Mouse (Mus musculus): Measurements from ENCODE around the gene Tor4a. TPM values are rescaled to one million over a fixed set of nuclear protein-coding genes. Genes with fewer than 3 reads are reported as not detected.

The Tor4a gene
- polyA plus RNA-seq, 1 experiment from 2014 or later: 5.5 TPM

GRCm38 (mm10) chr2:25207593-25207992, 10.9 kb upstream of the Tor4a start:
- no peak for ATAC-seq (ENCODE audit: low read depth)
- Histone ChIP-seq H3K27ac (no peak overlapping the region), H3K36me3 (peaks cover 66% of the 10 kb centered on the region), H3K9me3 (replicated peaks) (no peaks in the 10 kb centered on the region), H3K4me2 (no peak overlapping the region), H3K4me3 (replicated peaks) (no peak overlapping the region), H3K4me1 (replicated peaks) (peaks cover 37% of the 10 kb centered on the region), H3K9ac (0 out of 2 replicates have a peak overlapping the region, but pooled peaks have one; percentile 10), H3K27me3 (no peaks in the 10 kb centered on the region)
- WGBS (ENCODE audit: insufficient replicate concordance): 68% methylated on average over 1 of the region's 1 CpGs
- no peak for DNase-seq

DNA sequence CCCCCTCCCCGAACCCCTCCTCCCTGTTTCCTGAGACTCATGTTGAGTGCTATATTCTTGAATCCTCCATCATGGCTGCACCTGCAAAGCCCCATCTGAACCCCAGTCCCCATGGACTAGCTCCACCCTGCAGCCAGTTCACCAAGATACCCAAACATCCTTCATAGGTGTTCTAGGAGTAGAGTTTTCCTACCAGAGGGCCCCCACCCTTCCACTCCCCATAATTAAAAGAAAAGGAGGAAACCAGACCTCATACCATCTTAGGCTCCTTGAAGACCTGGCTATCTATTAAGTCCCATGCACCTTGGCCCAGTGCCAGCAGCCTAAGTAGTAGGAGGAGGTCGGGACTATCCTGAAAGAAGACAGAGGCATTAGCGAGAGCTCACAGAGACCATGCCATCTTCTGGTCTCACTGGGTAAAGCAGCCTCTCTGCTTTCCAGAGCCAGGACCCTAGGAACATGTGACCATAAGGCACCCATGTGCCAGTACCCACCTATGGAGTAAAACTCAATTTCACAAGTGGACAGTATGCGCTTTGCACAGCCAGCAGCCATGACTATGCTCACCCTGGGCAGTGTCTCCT, 7.0 kb upstream of the Tor4a start:
- Histone ChIP-seq H3K9me3 (replicated peaks) (no peaks in the 10 kb centered on the region), H3K9ac (no peak overlapping the region), H3K27me3 (no peaks in the 10 kb centered on the region), H3K4me1 (replicated peaks) (0 out of 2 replicates have a peak, but pooled peaks cover 8% of the 10 kb centered on the region), H3K4me2 (no peak overlapping the region), H3K27ac (no peak overlapping the region), H3K36me3 (peaks cover 98% of the 10 kb centered on the region), H3K4me3 (replicated peaks) (no peak overlapping the region)
- ATAC-seq (ENCODE audit: low read depth): no peak
- DNase-seq: no peak
- 67% methylated on average over 4 of the region's 4 CpGs for WGBS (ENCODE audit: insufficient replicate concordance)

GRCm38 (mm10) chr2:25200631-25201030, 3.9 kb upstream of the Tor4a start:
- 75% methylated on average over 2 of the region's 2 CpGs for WGBS (ENCODE audit: insufficient replicate concordance)
- H3K9me3 ChIP-seq (replicated peaks): no peaks in the 10 kb centered on the region
- no peak overlapping the region for H3K4me2 ChIP-seq
- peaks cover 74% of the 10 kb centered on the region for H3K36me3 ChIP-seq
- DNase-seq: no peak
- H3K27ac ChIP-seq: no peak overlapping the region
- ATAC-seq (ENCODE audit: low read depth): no peak
- no peak overlapping the region for H3K9ac ChIP-seq
- no peaks in the 10 kb centered on the region for H3K27me3 ChIP-seq
- peaks cover 29% of the 10 kb centered on the region for H3K4me1 ChIP-seq (replicated peaks)
- no peak overlapping the region for H3K4me3 ChIP-seq (replicated peaks)

- Histone ChIP-seq H3K4me3 (replicated peaks) (no peak overlapping the region), H3K9me3 (replicated peaks) (no peaks in the 10 kb centered on the region), H3K9ac (no peak overlapping the region), H3K27me3 (no peaks in the 10 kb centered on the region), H3K36me3 (peaks cover 51% of the 10 kb centered on the region), H3K27ac (peak overlapping the region; percentile 91), H3K4me2 (no peak overlapping the region), H3K4me1 (replicated peaks) (peaks cover 52% of the 10 kb centered on the region)
- no peak for ATAC-seq (ENCODE audit: low read depth)
- DNase-seq: no peak
Measured at GRCm38 (mm10) chr2:25197946-25198345, 1.3 kb upstream of the Tor4a start.

DNA sequence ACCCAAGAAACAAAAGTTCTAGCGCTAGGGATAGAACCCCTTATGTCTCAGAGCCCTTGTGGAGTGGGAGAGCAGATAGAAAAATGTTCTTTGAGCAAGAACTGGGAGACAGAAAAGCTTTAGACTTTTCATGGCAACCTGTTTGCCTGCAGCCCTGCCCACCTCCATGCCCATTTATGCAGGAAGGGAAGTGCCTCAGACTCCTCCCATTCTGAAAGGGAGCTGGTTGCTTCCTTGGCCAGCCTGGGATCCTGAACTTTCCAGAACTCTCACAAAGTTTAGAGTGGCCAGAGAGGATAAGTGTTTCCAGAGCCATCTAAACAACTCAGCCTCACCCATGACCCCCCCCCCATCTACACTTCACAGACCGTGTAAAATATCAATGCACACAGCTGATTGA, 505 bp upstream of the Tor4a start:
- no peak overlapping the region for H3K9ac ChIP-seq
- H3K4me3 ChIP-seq (replicated peaks): peak overlapping the region; percentile 60; the same call in 1 of the 2 replicates
- peaks cover 44% of the 10 kb centered on the region for H3K36me3 ChIP-seq
- no peak for DNase-seq
- 18% methylated on average over 2 of the region's 2 CpGs for WGBS (ENCODE audit: insufficient replicate concordance)
- peak overlapping the region; percentile 80 for H3K4me2 ChIP-seq
- H3K27me3 ChIP-seq: no peaks in the 10 kb centered on the region
- no peak for ATAC-seq (ENCODE audit: low read depth)
- H3K4me1 ChIP-seq (replicated peaks): peaks cover 53% of the 10 kb centered on the region
- peak overlapping the region; percentile 91 for H3K27ac ChIP-seq
- H3K9me3 ChIP-seq (replicated peaks): no peaks in the 10 kb centered on the region

- Histone ChIP-seq H3K9ac (peak overlapping the region; percentile 70), H3K4me2 (peak overlapping the region; percentile 80), H3K4me3 (replicated peaks) (peak overlapping the region; percentile 60), H3K4me1 (replicated peaks) (peaks cover 53% of the 10 kb centered on the region), H3K27ac (peak overlapping the region; percentile 91), H3K36me3 (peaks cover 27% of the 10 kb centered on the region), H3K27me3 (no peaks in the 10 kb centered on the region), H3K9me3 (replicated peaks) (no peaks in the 10 kb centered on the region)
- ATAC-seq (ENCODE audit: low read depth): peak; percentile 65
- peak; percentile 62 for DNase-seq
- WGBS (ENCODE audit: insufficient replicate concordance): 8% methylated on average over 55 of the region's 55 CpGs
Measured at GRCm38 (mm10) chr2:25195211-25196156, 1.2 kb downstream of the Tor4a start.

- H3K9ac ChIP-seq: peak overlapping the region; percentile 70
- peak overlapping the region; percentile 91 for H3K27ac ChIP-seq
- H3K4me2 ChIP-seq: peak overlapping the region; percentile 80
- H3K4me3 ChIP-seq (replicated peaks): peak overlapping the region; percentile 60
- 35% methylated on average over 17 of the region's 17 CpGs for WGBS (ENCODE audit: insufficient replicate concordance)
- H3K36me3 ChIP-seq: peaks cover 18% of the 10 kb centered on the region
- H3K4me1 ChIP-seq (replicated peaks): peaks cover 53% of the 10 kb centered on the region
- no peaks in the 10 kb centered on the region for H3K9me3 ChIP-seq (replicated peaks)
- DNase-seq (no peak), ATAC-seq (ENCODE audit: low read depth) (no peak)
- no peaks in the 10 kb centered on the region for H3K27me3 ChIP-seq
Measured at GRCm38 (mm10) chr2:25194486-25195171, 2.1 kb downstream of the Tor4a start.

DNA sequence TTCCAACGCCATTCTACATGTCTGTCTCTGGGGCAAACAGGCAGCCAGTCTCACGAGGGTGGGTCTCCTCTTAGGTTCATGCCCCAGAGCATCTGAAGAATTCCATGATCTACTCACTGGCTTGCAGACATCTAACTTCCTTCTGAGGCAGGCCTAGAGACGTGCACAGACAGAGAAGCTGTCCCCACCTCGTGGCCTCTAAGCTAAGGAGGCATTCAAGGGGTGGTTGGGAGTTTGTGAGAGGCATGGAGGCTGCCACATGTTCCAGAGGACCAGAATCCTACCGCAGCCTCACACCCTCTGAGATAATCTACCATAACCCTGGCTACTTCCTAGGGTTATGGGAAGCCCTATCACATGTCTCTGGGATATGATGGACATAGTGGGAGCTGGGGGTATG, 2.7 kb downstream of the Tor4a start:
- H3K27ac ChIP-seq: peak overlapping the region; percentile 91
- peak overlapping the region; percentile 80 for H3K4me2 ChIP-seq
- DNase-seq (no peak), ATAC-seq (ENCODE audit: low read depth) (no peak)
- 21% methylated on average over 5 of the region's 5 CpGs for WGBS (ENCODE audit: insufficient replicate concordance)
- H3K4me3 ChIP-seq (replicated peaks): 0 out of 2 replicates have a peak overlapping the region, but pooled peaks have one; percentile 60
- peaks cover 53% of the 10 kb centered on the region for H3K4me1 ChIP-seq (replicated peaks)
- H3K36me3 ChIP-seq: peaks cover 13% of the 10 kb centered on the region
- peak overlapping the region; percentile 70 for H3K9ac ChIP-seq
- no peaks in the 10 kb centered on the region for H3K9me3 ChIP-seq (replicated peaks)
- H3K27me3 ChIP-seq: no peaks in the 10 kb centered on the region

GRCm38 (mm10) chr2:25193330-25193770, 3.3 kb downstream of the Tor4a start:
- Histone ChIP-seq H3K9ac (peak overlapping the region; percentile 70; the same call in 1 of the 2 replicates), H3K27ac (peak overlapping the region; percentile 91; the same call in 1 of the 2 replicates), H3K4me3 (replicated peaks) (no peak overlapping the region), H3K4me2 (peak overlapping the region; percentile 80), H3K9me3 (replicated peaks) (no peaks in the 10 kb centered on the region), H3K4me1 (replicated peaks) (peaks cover 53% of the 10 kb centered on the region), H3K27me3 (no peaks in the 10 kb centered on the region), H3K36me3 (peaks cover 6% of the 10 kb centered on the region)
- ATAC-seq (ENCODE audit: low read depth) (peak; percentile 33), DNase-seq (peak; percentile 71)
- under 1% methylated on average over 6 of the region's 6 CpGs for WGBS (ENCODE audit: insufficient replicate concordance)

GRCm38 (mm10) chr2:25187841-25188240, 8.8 kb downstream of the Tor4a start:
- Histone ChIP-seq H3K4me2 (no peak overlapping the region), H3K4me1 (replicated peaks) (peaks cover 18% of the 10 kb centered on the region), H3K9ac (no peak overlapping the region), H3K36me3 (no peaks in the 10 kb centered on the region), H3K27ac (no peak overlapping the region), H3K27me3 (peaks cover 48% of the 10 kb centered on the region), H3K4me3 (replicated peaks) (no peak overlapping the region), H3K9me3 (replicated peaks) (no peaks in the 10 kb centered on the region)
- DNase-seq (no peak), ATAC-seq (ENCODE audit: low read depth) (no peak)
- WGBS (ENCODE audit: insufficient replicate concordance): 79% methylated on average over 6 of the region's 6 CpGs

- Histone ChIP-seq H3K36me3 (no peaks in the 10 kb centered on the region), H3K4me3 (replicated peaks) (peak overlapping the region; percentile 58; the same call in 1 of the 2 replicates), H3K4me1 (replicated peaks) (peaks cover 30% of the 10 kb centered on the region), H3K9me3 (replicated peaks) (no peaks in the 10 kb centered on the region), H3K9ac (peak overlapping the region; percentile 69; the same call in 1 of the 2 replicates), H3K4me2 (peak overlapping the region; percentile 82), H3K27me3 (peaks cover 60% of the 10 kb centered on the region), H3K27ac (no peak overlapping the region)
- DNase-seq (no peak), ATAC-seq (ENCODE audit: low read depth) (no peak)
- 34% methylated on average over 5 of the region's 5 CpGs for WGBS (ENCODE audit: insufficient replicate concordance)
Measured at GRCm38 (mm10) chr2:25186575-25186930, 10.1 kb downstream of the Tor4a start.

Measured in liver, embryonic 13.5 days (tissue).